Mouse (Mus musculus) activated CD4-positive, CD25-positive, alpha-beta regulatory T cell, adult 9 weeks (primary cell): Measurements from ENCODE around the gene Mrpl27. TPM values are rescaled to one million over a fixed set of nuclear protein-coding genes. Genes with fewer than 3 reads are reported as not detected.

Experiments
- polyA plus RNA-seq: library from polyadenylated mRNA; unstranded; fragments of 100-300 nt; shearing (Covaris generic); gene quantifications from one replicate; pipeline ENCODE4 v1.2.1, GENCODE M21; 2017

The Mrpl27 gene
- polyA plus RNA-seq: 71.8 TPM

GRCm38 (mm10) chr11:94653663-94654436 is at the start of gene Mrpl27, which contains the start of gene Eme1:
Gene Mrpl27, plus strand, starts transcription at chr11:94653767.
Gene Eme1, minus strand, starts transcription at chr11:94653964.

GRCm38 (mm10) chr11:94629199-94629883 is 24.2 kb upstream of the Mrpl27 start, which contains the start of gene Lrrc59:
Gene Lrrc59, plus strand, starts transcription at chr11:94629767.

GRCm38 (mm10) chr11:94676754-94677606 is 23.4 kb downstream of the Mrpl27 start, which contains the start of gene Xylt2:
Gene Xylt2, minus strand, starts transcription at chr11:94677515.

GRCm38 (mm10) chr11:94704472-94704871 is 50.9 kb downstream of the Mrpl27 start, which contains the start of gene Gm11541:
Gene Gm11541, minus strand, starts transcription at chr11:94704499.

Other genes starting within 250 kb of the Mrpl27 start
- 0.10 TPM for gene Cacna1g, start 179.6 kb upstream of the Mrpl27 start, polyA plus RNA-seq
- gene Spata20, start 167.6 kb upstream of the Mrpl27 start, polyA plus RNA-seq: not detected
- gene Epn3, start 153.8 kb upstream of the Mrpl27 start, polyA plus RNA-seq: not detected
- gene Mycbpap, start 132.0 kb upstream of the Mrpl27 start, polyA plus RNA-seq: not detected
- gene Rsad1, start 104.5 kb upstream of the Mrpl27 start, polyA plus RNA-seq: 3.3 TPM
- gene Chad, start 88.7 kb upstream of the Mrpl27 start, polyA plus RNA-seq: 0.60 TPM
- gene Acsf2, start 51.9 kb upstream of the Mrpl27 start, polyA plus RNA-seq: 6.8 TPM
- 13.7 TPM for gene Lrrc59, start 24.0 kb upstream of the Mrpl27 start, polyA plus RNA-seq
- 1.4 TPM for gene Eme1, start 197 bp downstream of the Mrpl27 start, polyA plus RNA-seq
- 18.9 TPM for gene Xylt2, start 23.7 kb downstream of the Mrpl27 start, polyA plus RNA-seq
- not detected for gene Gm11541, start 50.7 kb downstream of the Mrpl27 start, polyA plus RNA-seq
- not detected for gene Cdc34b, start 88.0 kb downstream of the Mrpl27 start, polyA plus RNA-seq
- gene Tmem92, start 128.9 kb downstream of the Mrpl27 start, polyA plus RNA-seq: not detected